Mouse (Mus musculus): ENCODE data around the gene Anapc7. TPM values are rescaled to one million over a fixed set of nuclear protein-coding genes. Genes with fewer than 3 reads are reported as not detected.

Anapc7 gene
- total and polyA plus RNA-seq, 3 experiments, result 39.9 to 49.7 TPM; not detected in 1

- H3K4me1 ChIP-seq (ENCODE audit: control insufficient read depth in 1 of 2, insufficient read depth in 2 of 2, low read length in 2 of 2), result no peaks in the 10 kb centered on the region
Measured at GRCm38 (mm10) chr5:122445051-122445610, 23.6 kb downstream of the Anapc7 start.

GRCm38 (mm10) chr5:122447857-122448256 lies 26.4 kb downstream of the Anapc7 start:
- Histone ChIP-seq H3K79me2 (ENCODE audit: control insufficient read depth, insufficient read depth, low read length, poor library complexity) (no peaks in the 10 kb centered on the region), H3K4me3 (ENCODE audit: control insufficient read depth in 1 of 2, insufficient read depth in 1 of 2, low read depth in 2 of 2, low read length in 2 of 2) (no peak overlapping the region), H3K9ac (ENCODE audit: control insufficient read depth, low read depth, low read length, poor library complexity, severe bottlenecking) (no peak overlapping the region), H3K9me3 (replicated peaks; ENCODE audit: insufficient read depth, low read length) (no peaks in the 10 kb centered on the region), H3K27me3 (ENCODE audit: control insufficient read depth in 1 of 2, insufficient read depth in 2 of 2, low read length in 2 of 2) (no peaks in the 10 kb centered on the region), H3K36me3 (ENCODE audit: control insufficient read depth in 1 of 2, insufficient read depth in 2 of 2, low read length in 2 of 2) (no peaks in the 10 kb centered on the region), H3K4me1 (ENCODE audit: control insufficient read depth in 1 of 2, insufficient read depth in 2 of 2, low read length in 2 of 2) (no peaks in the 10 kb centered on the region), H3K27ac (ENCODE audit: control insufficient read depth, low read depth, low read length) (no peak overlapping the region)
- no peak for DNase-seq (ENCODE audit: low read depth, low spot score)
- TF ChIP-seq MAFK (IDR thresholded peaks at IDR 0.05; ENCODE audit: borderline replicate concordance, low read depth, low read length) (no peak), POLR2A (IDR thresholded peaks at IDR 0.05; ENCODE audit: control insufficient read depth in 1 of 2, insufficient read depth in 1 of 2, low read depth in 1 of 2, low read length in 2 of 2, poor library complexity in 1 of 2) (no peak), GATA1 (IDR thresholded peaks at IDR 0.05; ENCODE audit: low read depth, low read length) (no peak), MXI1 (IDR thresholded peaks at IDR 0.05; ENCODE audit: low read depth, low read length) (no peak), CHD1 (IDR thresholded peaks at IDR 0.05; ENCODE audit: low read depth, low read length) (no peak), CHD2 (IDR thresholded peaks at IDR 0.05; ENCODE audit: low read length) (no peak), E2F4 (IDR thresholded peaks at IDR 0.05; ENCODE audit: borderline replicate concordance, low read depth, low read length) (no peak), MYB (IDR thresholded peaks at IDR 0.05; ENCODE audit: low read depth, low read length) (no peak), JUND (IDR thresholded peaks at IDR 0.05; ENCODE audit: low read depth, low read length) (no peak), TBP (IDR thresholded peaks at IDR 0.05; ENCODE audit: low read depth, low read length) (no peak), NELFE (IDR thresholded peaks at IDR 0.05; ENCODE audit: low read depth, low read length) (no peak), ELF1 (IDR thresholded peaks at IDR 0.05; ENCODE audit: low read depth, low read length) (no peak), SIN3A (IDR thresholded peaks at IDR 0.05; ENCODE audit: low read length) (no peak), ZNF384 (IDR thresholded peaks at IDR 0.05; ENCODE audit: low read depth, low read length) (no peak), POLR2AphosphoS2 (IDR thresholded peaks at IDR 0.05; ENCODE audit: low read length) (no peak), ETS1 (IDR thresholded peaks at IDR 0.05; ENCODE audit: low read depth, low read length) (no peak), GABPA (IDR thresholded peaks at IDR 0.05; ENCODE audit: low read depth, low read length) (no peak), BHLHE40 (IDR thresholded peaks at IDR 0.05; ENCODE audit: borderline replicate concordance, low read depth, low read length) (no peak)

More at GRCm38 (mm10) chr5:122445051-122445610, 23.6 kb downstream of the Anapc7 start:
- H3K27me3 ChIP-seq (ENCODE audit: control insufficient read depth in 1 of 2, insufficient read depth in 2 of 2, low read length in 2 of 2), result no peaks in the 10 kb centered on the region
- H3K9me3 ChIP-seq (replicated peaks; ENCODE audit: insufficient read depth, low read length), result no peaks in the 10 kb centered on the region
- peaks cover 0 to 9% of the 10 kb centered on the region in 2 experiments; a peak in 2 of 4 replicates for H3K36me3 ChIP-seq (ENCODE audit: control insufficient read depth in 1 of 2, insufficient read depth in 2 of 2, low read length in 2 of 2)
- no peak for TF ChIP-seq ZNF384 (IDR thresholded peaks at IDR 0.05; ENCODE audit: low read depth, low read length)
- TF ChIP-seq POLR2AphosphoS5 (IDR thresholded peaks at IDR 0.05; ENCODE audit: borderline replicate concordance, low read depth, low read length), result no peak
- TF ChIP-seq MAZ (IDR thresholded peaks at IDR 0.05; ENCODE audit: low read depth, low read length), result no peak
- TF ChIP-seq MAFK (IDR thresholded peaks at IDR 0.05; ENCODE audit: borderline replicate concordance, low read depth, low read length), result no peak
- no peak for TF ChIP-seq EP300 (IDR thresholded peaks at IDR 0.05; ENCODE audit: low read depth in 1 of 2, low read length in 2 of 2)
- no peak for TF ChIP-seq ZMIZ1 (IDR thresholded peaks at IDR 0.05; ENCODE audit: low read depth, low read length)
- no peak for TF ChIP-seq SMC3 (IDR thresholded peaks at IDR 0.05; ENCODE audit: low read depth, low read length)
- no peak for TF ChIP-seq GABPA (IDR thresholded peaks at IDR 0.05; ENCODE audit: low read depth, low read length)
- TF ChIP-seq NRF1 (IDR thresholded peaks at IDR 0.05; ENCODE audit: insufficient read depth, low read depth, low read length, poor library complexity, severe bottlenecking), result no peak
- TF ChIP-seq RCOR1 (IDR thresholded peaks at IDR 0.05; ENCODE audit: low read depth, low read length), result no peak
- no peak for TF ChIP-seq MAX (IDR thresholded peaks at IDR 0.05; ENCODE audit: low read length)
- no peak for TF ChIP-seq CTCF (IDR thresholded peaks at IDR 0.05 in 2 of 3, conservative IDR thresholded peaks at IDR 0.05 in 1 of 3; ENCODE audit: control insufficient read depth in 1 of 3, insufficient read depth in 1 of 3, low read depth in 2 of 3, low read length in 3 of 3, poor library complexity in 1 of 3, severe bottlenecking in 1 of 3)
- no peak for TF ChIP-seq TAL1 (IDR thresholded peaks at IDR 0.05; ENCODE audit: low read length)
- TF ChIP-seq USF1 (IDR thresholded peaks at IDR 0.05; ENCODE audit: low read depth, low read length), result no peak
- TF ChIP-seq MYB (IDR thresholded peaks at IDR 0.05; ENCODE audit: low read depth, low read length), result no peak
- no peak for TF ChIP-seq MEF2A (IDR thresholded peaks at IDR 0.05; ENCODE audit: extremely low read depth, insufficient replicate concordance, low read depth, low read length, poor library complexity, severe bottlenecking)
- TF ChIP-seq ELF1 (IDR thresholded peaks at IDR 0.05; ENCODE audit: low read depth, low read length), result no peak
- H3K27ac ChIP-seq (ENCODE audit: control insufficient read depth, low read depth, low read length), result no peak overlapping the region
- H3K9ac ChIP-seq (ENCODE audit: control insufficient read depth, low read depth, low read length, poor library complexity, severe bottlenecking), result no peak overlapping the region
- no peaks in the 10 kb centered on the region for H3K79me2 ChIP-seq (ENCODE audit: control insufficient read depth, insufficient read depth, low read length, poor library complexity)
- no peak overlapping the region for H3K4me3 ChIP-seq (ENCODE audit: control insufficient read depth in 1 of 2, insufficient read depth in 1 of 2, low read depth in 2 of 2, low read length in 2 of 2)
- DNase-seq (ENCODE audit: low read depth, low spot score), result no peak
